Mouse (Mus musculus) mouse trophoblast stem cell (cell line): ENCODE measurements around the gene Rad54l.

Experiments used
- in situ Hi-C, 2 experiments: fragments of 300-500 bp; cut with MseI, MboI; formaldehyde crosslinking; loops; 2 replicates in 1 of 2; 3 replicates in 1 of 2; pipeline ENCODE4 v1.15.1; 2025

Rad54l gene

GRCm38 (mm10) chr4:116123602-116124519, at the start of gene Rad54l, which contains the start of gene Pomgnt1:
Gene Rad54l, minus strand, starts transcription at chr4:116123690.
Gene Pomgnt1, plus strand, starts transcription at chr4:116123840.
- in situ Hi-C loops, result no loop called here

DNA sequence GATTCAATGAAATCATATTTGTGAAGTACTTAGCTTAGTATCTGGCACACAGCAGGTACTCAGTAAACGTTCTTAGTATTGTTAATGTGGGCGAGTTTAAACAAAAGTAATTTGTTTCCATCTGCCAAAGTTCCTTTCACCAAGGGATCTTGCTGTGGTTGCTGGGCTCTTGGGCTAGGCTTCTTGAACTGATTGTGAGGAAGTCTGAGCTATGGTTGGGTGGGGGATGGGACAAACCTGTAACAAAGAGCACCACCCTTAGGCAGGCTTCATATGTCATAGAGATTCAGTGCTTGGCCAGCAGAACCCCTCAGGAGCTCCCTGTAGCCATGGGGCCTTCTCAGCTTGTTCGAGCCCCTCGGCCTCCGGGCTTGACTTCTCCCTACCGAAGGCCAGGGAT, 49.6 kb upstream of the Rad54l start, which contains the start of the genes 1700042G07Rik and Gm49337:
TSS of gene 1700042G07Rik (plus strand) at position 301 of the 400 bp plus-strand sequence.
TSS of gene Gm49337 (plus strand) at position 313 of the 400 bp plus-strand sequence.
- in situ Hi-C loops, result no loop called here

DNA sequence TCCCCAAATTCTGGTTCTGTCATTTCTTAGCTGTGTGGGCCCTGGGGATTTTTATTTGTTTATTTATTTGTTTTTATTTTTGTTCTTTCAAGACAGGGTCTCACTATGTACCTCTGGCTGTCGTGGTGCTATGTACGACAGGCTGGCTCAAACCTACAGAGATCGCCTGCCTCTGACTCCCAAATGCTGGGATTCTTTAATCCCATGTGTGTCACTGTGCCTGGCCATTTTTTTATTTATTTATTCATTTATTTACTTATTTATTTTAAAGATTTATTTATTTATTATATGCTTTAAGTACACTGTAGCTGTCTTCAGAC, 45.8 kb upstream of the Rad54l start:
- in situ Hi-C loops, result no loop called here

DNA sequence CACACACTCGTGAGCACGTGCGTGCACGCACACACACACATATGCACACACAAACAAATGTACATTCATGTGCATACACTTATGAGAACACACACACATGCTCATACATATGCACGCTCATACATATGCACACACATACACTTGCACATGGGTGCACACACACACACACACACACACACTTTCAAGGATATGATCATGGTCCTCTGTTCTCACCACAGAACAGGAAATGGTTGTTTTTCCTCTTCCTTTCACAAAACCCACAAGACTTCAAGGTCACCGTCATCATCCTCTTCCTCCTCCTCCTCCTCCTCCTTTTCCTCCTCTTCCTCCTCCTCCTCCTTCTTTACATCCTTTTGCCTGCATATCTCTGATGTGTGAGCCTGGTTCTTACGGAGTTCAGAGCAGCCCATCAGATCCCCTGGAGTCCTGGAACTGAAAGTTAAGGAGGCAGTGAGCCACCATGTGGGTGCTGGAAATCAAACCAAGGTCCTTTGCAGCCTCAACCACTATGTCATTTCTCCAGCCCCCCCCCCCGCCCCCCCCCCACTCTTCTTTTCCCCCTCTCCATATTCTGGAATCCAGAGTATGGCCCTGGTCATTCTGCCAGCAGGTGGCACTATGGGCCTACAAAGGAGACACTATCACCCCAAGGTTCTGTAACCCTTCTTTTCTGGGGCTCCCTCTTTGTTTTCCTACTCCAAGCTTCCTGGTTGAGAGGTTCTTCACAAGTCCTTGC, 45.3 kb upstream of the Rad54l start:
- in situ Hi-C loops, result no loop called here

GRCm38 (mm10) chr4:116167404-116167803, 43.9 kb upstream of the Rad54l start, which contains the start of gene Tspan1:
Gene Tspan1, minus strand, starts transcription at chr4:116167601.
- in situ Hi-C loops, result no loop called here

- in situ Hi-C loops, result no loop called here
Measured at GRCm38 (mm10) chr4:116165708-116166407, 42.4 kb upstream of the Rad54l start.

GRCm38 (mm10) chr4:116164759-116165554, 41.5 kb upstream of the Rad54l start:
- in situ Hi-C loops, result no loop called here

DNA sequence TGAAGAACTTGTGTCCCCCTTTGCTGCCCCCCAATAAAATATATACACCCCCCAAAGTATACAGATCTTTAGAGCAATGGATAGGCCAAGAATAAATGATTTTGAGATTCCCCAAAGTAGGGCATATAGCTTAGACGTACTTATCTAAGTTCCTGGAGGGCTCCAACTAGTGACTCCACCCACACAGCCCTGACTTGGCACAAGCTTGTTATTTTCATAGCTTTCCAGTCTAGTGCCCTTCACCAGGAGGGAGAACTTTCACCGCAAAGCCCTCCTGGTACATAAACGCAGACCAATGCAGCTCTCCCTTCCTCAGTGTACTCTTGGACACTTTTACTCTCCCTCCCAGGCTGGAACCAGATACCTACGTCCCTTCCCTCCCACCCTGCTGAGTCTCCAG, 38.7 kb upstream of the Rad54l start:
- in situ Hi-C loops, result no loop called here

DNA sequence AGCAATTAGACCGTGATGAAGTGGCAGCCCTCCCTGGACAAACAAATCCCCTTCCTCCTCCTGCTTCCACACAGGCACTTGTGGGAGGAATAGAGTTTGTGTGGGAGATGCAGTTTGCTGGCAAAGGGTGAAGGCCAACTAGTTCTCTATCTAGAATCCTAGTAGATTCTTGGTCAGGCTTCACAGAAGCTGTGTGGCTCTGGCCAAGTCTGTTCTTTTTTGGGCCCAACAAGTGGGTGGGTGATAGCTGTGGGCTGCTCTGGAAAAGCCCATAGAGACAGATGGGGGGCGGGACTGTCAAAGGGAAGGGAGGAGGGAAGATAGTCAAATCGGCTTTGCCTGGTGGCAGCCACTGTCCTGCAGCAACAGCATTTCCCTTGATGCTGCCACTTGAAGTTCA, 37.3 kb upstream of the Rad54l start:
- in situ Hi-C loops, result no loop called here

GRCm38 (mm10) chr4:116159912-116160311, 36.4 kb upstream of the Rad54l start:
- in situ Hi-C loops, result no loop called here

GRCm38 (mm10) chr4:116157882-116158281, 34.4 kb upstream of the Rad54l start:
- in situ Hi-C loops, result no loop called here

- in situ Hi-C loops, result no loop called here
Measured at GRCm38 (mm10) chr4:116152702-116153101, 29.2 kb upstream of the Rad54l start.

GRCm38 (mm10) chr4:116151238-116151637, 27.7 kb upstream of the Rad54l start, which contains the start of gene Lurap1:
Gene Lurap1, minus strand, starts transcription at chr4:116151338.
- in situ Hi-C loops, result no loop called here

DNA sequence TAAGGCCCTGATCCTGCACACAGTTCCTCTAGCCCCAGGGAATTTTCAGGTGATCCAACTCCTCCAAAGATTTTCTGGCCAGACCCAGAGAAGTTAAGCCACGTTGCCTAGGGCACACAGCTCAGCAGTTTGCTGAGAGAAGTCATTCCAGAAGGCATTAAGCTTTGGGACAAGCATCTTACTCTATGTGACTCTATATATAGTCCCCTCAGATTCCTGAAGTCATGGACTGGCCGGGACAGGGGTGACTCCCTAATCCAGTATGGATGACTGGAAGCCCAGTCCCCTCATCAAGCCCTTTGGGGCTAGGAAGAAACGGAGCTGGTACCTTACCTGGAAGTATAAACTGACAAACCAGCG, 27.4 kb upstream of the Rad54l start:
- in situ Hi-C loops, result no loop called here

- in situ Hi-C loops, result no loop called here
Measured at GRCm38 (mm10) chr4:116150156-116150861, 26.8 kb upstream of the Rad54l start.

DNA sequence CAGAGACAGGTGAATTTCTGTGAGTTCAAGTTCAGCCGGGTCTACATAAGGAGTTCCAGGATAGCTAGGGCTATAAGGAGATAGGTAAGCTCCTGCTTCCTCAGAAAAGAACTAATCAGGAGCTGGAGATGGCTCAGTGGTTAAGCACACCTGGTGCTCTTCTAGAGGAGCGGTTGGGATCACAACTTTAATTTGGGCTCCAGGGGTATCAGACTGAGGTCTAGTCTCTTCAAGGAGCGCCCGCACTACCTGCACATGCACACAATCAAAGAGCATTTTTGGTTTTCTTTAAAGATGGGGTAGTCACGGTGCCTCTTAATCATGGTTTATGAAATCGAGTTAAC, 26.3 kb upstream of the Rad54l start:
- in situ Hi-C loops, result no loop called here

- in situ Hi-C loops, result no loop called here
Measured at GRCm38 (mm10) chr4:116143891-116144717, 20.6 kb upstream of the Rad54l start.

- in situ Hi-C loops, result no loop called here
Measured at GRCm38 (mm10) chr4:116143317-116143811, 19.9 kb upstream of the Rad54l start.

- in situ Hi-C loops, result no loop called here
Measured at GRCm38 (mm10) chr4:116142269-116142668, 18.8 kb upstream of the Rad54l start.
